Mouse (Mus musculus) embryonic facial prominence, embryonic 14.5 days (tissue): ENCODE results near the gene Pus10. TPM values are rescaled to one million over a fixed set of nuclear protein-coding genes. Genes with fewer than 3 reads are reported as not detected.

Experiments used
- ATAC-seq: fragments of 200-750 bp; cut with Nextera tagmentation; 2 replicates; pipeline ENCODE4 v1.8.0; 2017; ENCODE audit warnings: low read depth, moderate number of reproducible peaks, moderate TSS enrichment
- DNase-seq: peaks from one replicate; pipeline ENCODE4 v3.0.0-alpha.2; 2015; ENCODE audit warnings: low spot score
- H3K27ac ChIP-seq: fragments of 300-500 bp; sonication (generic); replicated peaks from 2 replicates; pipeline ENCODE4 v1.5.1; 2014; ENCODE audit warnings: low read depth, mild to moderate bottlenecking, low read length, moderate library complexity
- H3K27me3 ChIP-seq: fragments of 300-500 bp; sonication (generic); replicated peaks from 2 replicates; pipeline ENCODE4 v1.6.1; 2014; ENCODE audit warnings: low read length; ENCODE audit not compliant: control insufficient read depth, insufficient read depth
- H3K36me3 ChIP-seq: fragments of 300-500 bp; sonication (generic); 2 replicates; pipeline ENCODE4 v1.6.1; 2014; ENCODE audit warnings: low read length, mixed read lengths; ENCODE audit not compliant: control insufficient read depth, insufficient read depth
- H3K4me1 ChIP-seq: fragments of 300-500 bp; sonication (generic); 2 replicates; pipeline ENCODE4 v1.6.1; 2014; ENCODE audit warnings: antibody characterized with exemption, low read length; ENCODE audit not compliant: control insufficient read depth, insufficient read depth
- H3K4me2 ChIP-seq: fragments of 300-500 bp; sonication (generic); 2 replicates; pipeline ENCODE4 v1.6.1; 2014; ENCODE audit warnings: low read depth, mild to moderate bottlenecking, low read length, moderate library complexity, mixed read lengths
- H3K4me3 ChIP-seq: fragments of 300-500 bp; sonication (generic); 2 replicates; pipeline ENCODE4 v1.5.1; 2014; ENCODE audit warnings: low read depth, mild to moderate bottlenecking, low read length
- H3K9ac ChIP-seq: fragments of 300-500 bp; sonication (generic); 2 replicates; pipeline ENCODE4 v1.6.1; 2014; ENCODE audit warnings: low read depth, mild to moderate bottlenecking, low read length, moderate library complexity, mixed read lengths
- H3K9me3 ChIP-seq: fragments of 300-500 bp; sonication (generic); 2 replicates; pipeline ENCODE4 v1.6.1; 2016; ENCODE audit warnings: low read length; ENCODE audit not compliant: control insufficient read depth
- WGBS: fragments of 180-500 bp; shearing (Covaris S2); extraction: QIAGEN DNeasy Blood & Tissue Kit; methylation state at CpG from one replicate; pipeline ENCODE4 v1.1.7; 2014; 5-methylcytosine and 5-hydroxymethylcytosine counted together
- polyA plus RNA-seq: library from polyadenylated mRNA; unstranded; fragments of >200 nt; fragmentation: Nextera tagmentation; extraction: Ambion mirVana; gene quantifications from 2 replicates; pipeline ENCODE4 v1.2.1, GENCODE M21; 2014

Pus10 gene
- polyA plus RNA-seq, 1 experiment from 2014 or later = 19.0 TPM

- no peak overlapping the region for H3K4me3 ChIP-seq
- ATAC-seq (0 out of 2 replicates have a peak, but pooled peaks have one; percentile 26), DNase-seq (peak; percentile 72)
- H3K27me3 ChIP-seq = no peaks in the 10 kb centered on the region
- 42% methylated on average over 3 of the region's 3 CpGs for WGBS
- H3K4me2 ChIP-seq = no peak overlapping the region
- H3K4me1 ChIP-seq = no peaks in the 10 kb centered on the region
- H3K9me3 ChIP-seq = no peaks in the 10 kb centered on the region
- no peak overlapping the region for H3K9ac ChIP-seq
- H3K36me3 ChIP-seq = peaks cover 64% of the 10 kb centered on the region
- H3K27ac ChIP-seq = no peak overlapping the region
Measured at GRCm38 (mm10) chr11:23679044-23679642, 13.7 kb downstream of the Pus10 start.

DNA sequence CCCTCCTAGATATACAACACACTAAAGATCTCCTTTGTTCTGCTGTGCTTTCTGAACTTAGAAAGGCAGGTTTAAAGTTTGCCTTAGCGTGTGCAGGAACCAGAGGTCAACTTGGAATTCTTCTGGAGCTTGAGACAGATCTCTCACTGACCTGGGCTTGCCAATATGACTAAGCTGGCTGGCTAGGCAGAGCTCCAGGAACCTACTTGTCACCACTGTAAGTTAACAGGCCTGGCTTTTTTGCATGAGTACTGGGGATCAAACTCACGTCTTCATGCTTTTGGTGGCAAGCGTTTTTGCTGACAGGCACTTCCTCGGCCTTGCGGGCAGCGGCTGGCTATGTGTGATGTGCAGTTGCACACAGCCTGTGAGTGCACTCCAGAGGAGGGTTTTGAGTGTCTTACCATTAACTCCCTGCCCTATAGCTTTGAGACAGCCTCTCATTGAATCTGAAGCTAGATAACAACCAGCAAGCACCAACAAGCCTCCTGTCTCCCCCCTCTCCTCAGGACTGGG lies 15.0 kb downstream of the Pus10 start:
- Histone ChIP-seq H3K4me1 (no peaks in the 10 kb centered on the region), H3K36me3 (peaks cover 52% of the 10 kb centered on the region)

GRCm38 (mm10) chr11:23682561-23682960 lies 17.1 kb downstream of the Pus10 start:
- Histone ChIP-seq H3K27me3 (no peaks in the 10 kb centered on the region), H3K36me3 (peaks cover 36% of the 10 kb centered on the region)
- WGBS = 85% methylated on average over 5 of the region's 5 CpGs

More for the DNA sequence above, 15.0 kb downstream of the Pus10 start:
- 91% methylated on average over 6 of the region's 6 CpGs for WGBS
- H3K27me3 ChIP-seq = no peaks in the 10 kb centered on the region
- no peak overlapping the region for H3K4me3 ChIP-seq
- H3K9ac ChIP-seq = no peak overlapping the region
- no peak overlapping the region for H3K27ac ChIP-seq
- no peak for DNase-seq
- no peak for ATAC-seq
- H3K9me3 ChIP-seq = no peaks in the 10 kb centered on the region
- no peak overlapping the region for H3K4me2 ChIP-seq

GRCm38 (mm10) chr11:23686671-23687070 lies 21.2 kb downstream of the Pus10 start:
- Histone ChIP-seq H3K4me3 (no peak overlapping the region), H3K9ac (no peak overlapping the region), H3K4me1 (no peaks in the 10 kb centered on the region), H3K27me3 (no peaks in the 10 kb centered on the region), H3K4me2 (no peak overlapping the region), H3K27ac (no peak overlapping the region), H3K36me3 (peaks cover 25% of the 10 kb centered on the region), H3K9me3 (no peaks in the 10 kb centered on the region)
- whole genome bisulfite sequencing = 86% methylated on average over 5 of the region's 5 CpGs
- no peak for DNase-seq
- ATAC-seq = no peak

More at GRCm38 (mm10) chr11:23682561-23682960, 17.1 kb downstream of the Pus10 start:
- no peaks in the 10 kb centered on the region for H3K9me3 ChIP-seq
- no peaks in the 10 kb centered on the region for H3K4me1 ChIP-seq
- ATAC-seq (no peak), DNase-seq (no peak)
- no peak overlapping the region for H3K27ac ChIP-seq
- H3K9ac ChIP-seq = no peak overlapping the region
- no peak overlapping the region for H3K4me2 ChIP-seq
- H3K4me3 ChIP-seq = no peak overlapping the region

DNA sequence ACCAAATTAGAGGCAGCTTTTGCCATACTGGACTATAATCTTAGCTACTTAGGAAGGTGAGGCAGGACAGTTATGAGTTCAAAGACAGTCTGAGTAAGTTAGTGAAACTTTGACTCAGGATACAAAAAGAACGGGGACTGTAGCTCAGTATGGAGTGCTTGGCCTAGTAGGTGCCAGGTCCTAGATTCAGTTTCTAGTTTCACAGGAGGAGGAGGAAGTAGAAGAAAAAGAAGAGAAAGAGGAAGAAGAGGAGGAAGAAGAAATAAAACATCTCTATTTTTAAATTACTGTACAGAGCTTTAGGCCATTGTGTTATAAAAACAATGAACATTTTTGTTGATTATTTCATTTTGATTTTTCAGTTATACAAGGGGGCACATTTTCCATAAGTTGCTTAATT lies 22.6 kb downstream of the Pus10 start:
- H3K4me3 ChIP-seq = no peak overlapping the region
- no peaks in the 10 kb centered on the region for H3K9me3 ChIP-seq
- WGBS = 89% methylated on average over 1 of the region's 1 CpGs
- no peaks in the 10 kb centered on the region for H3K27me3 ChIP-seq
- H3K27ac ChIP-seq = no peak overlapping the region
- H3K9ac ChIP-seq = no peak overlapping the region
- ATAC-seq (no peak), DNase-seq (no peak)
- peaks cover 18% of the 10 kb centered on the region; the same call in 1 of the 2 replicates for H3K36me3 ChIP-seq
- no peaks in the 10 kb centered on the region for H3K4me1 ChIP-seq
- no peak overlapping the region for H3K4me2 ChIP-seq

DNA sequence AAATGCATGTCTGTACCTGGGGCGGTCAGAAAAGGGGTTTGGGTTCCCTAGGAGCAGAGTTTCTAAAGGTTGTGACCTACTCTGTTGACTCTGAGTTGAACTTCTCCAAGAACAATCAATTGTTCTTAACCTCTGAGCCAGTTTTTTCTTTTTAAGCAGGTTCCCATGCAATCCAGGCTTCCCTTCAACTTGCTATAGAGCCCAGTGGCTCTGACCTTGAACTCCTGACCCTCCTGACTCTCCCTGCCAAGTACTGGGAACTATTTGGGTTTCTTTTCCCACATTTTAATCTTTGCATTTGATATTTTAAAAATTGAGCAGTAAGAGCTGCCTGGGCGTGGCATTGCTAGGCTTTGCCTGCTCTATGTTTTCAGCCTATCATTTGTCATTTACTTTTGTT lies 27.8 kb downstream of the Pus10 start:
- DNase-seq (no peak), ATAC-seq (no peak)
- H3K27ac ChIP-seq = no peak overlapping the region

GRCm38 (mm10) chr11:23695847-23696246 lies 30.4 kb downstream of the Pus10 start:
- no peaks in the 10 kb centered on the region for H3K4me1 ChIP-seq
- no peak overlapping the region for H3K4me2 ChIP-seq
- H3K4me3 ChIP-seq = no peak overlapping the region
- DNase-seq = no peak
- H3K27me3 ChIP-seq = no peaks in the 10 kb centered on the region
- ATAC-seq = no peak
- H3K9ac ChIP-seq = no peak overlapping the region
- H3K27ac ChIP-seq = no peak overlapping the region; the same call in 1 of the 2 replicates
- H3K9me3 ChIP-seq = no peaks in the 10 kb centered on the region
- peaks cover 18% of the 10 kb centered on the region; the same call in 1 of the 2 replicates for H3K36me3 ChIP-seq

More for the DNA sequence above, 27.8 kb downstream of the Pus10 start:
- Histone ChIP-seq H3K27me3 (no peaks in the 10 kb centered on the region), H3K4me1 (no peaks in the 10 kb centered on the region), H3K9ac (no peak overlapping the region), H3K36me3 (peaks cover 16% of the 10 kb centered on the region; the same call in 1 of the 2 replicates), H3K4me3 (no peak overlapping the region), H3K9me3 (no peaks in the 10 kb centered on the region), H3K4me2 (no peak overlapping the region)
- 96% methylated on average over 2 of the region's 2 CpGs for WGBS

DNA sequence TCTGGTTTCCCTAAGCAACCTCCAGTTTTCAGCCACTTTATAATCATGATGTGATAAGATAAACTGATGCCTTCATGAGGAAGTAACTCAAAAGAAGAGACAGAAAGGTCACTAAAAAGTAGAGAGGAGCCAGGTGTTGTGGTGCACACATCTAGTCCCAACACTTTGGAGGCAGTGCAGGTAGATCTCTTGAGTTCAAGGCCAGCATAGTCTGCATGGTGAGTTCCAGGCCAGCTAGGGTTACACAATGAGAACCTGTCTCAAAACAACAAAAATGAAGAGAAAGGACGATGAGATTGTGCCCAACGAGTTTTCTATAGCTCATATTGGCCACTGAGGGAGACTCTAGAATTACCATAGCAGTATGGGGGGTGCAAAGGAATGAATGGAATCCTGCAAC lies 33.1 kb downstream of the Pus10 start:
- H3K36me3 ChIP-seq = peaks cover 24% of the 10 kb centered on the region
- H3K4me1 ChIP-seq = no peaks in the 10 kb centered on the region
- H3K9me3 ChIP-seq = no peaks in the 10 kb centered on the region
- H3K27me3 ChIP-seq = no peaks in the 10 kb centered on the region
- no peak overlapping the region for H3K27ac ChIP-seq
- no peak overlapping the region for H3K9ac ChIP-seq
- no peak overlapping the region for H3K4me3 ChIP-seq
- ATAC-seq (no peak), DNase-seq (no peak)
- 69% methylated on average over 2 of the region's 2 CpGs for WGBS
- no peak overlapping the region for H3K4me2 ChIP-seq
